20 mouse cellular contexts compared by ENCODE assay signal in genomic region chr3:122359426-122359825, GRCm38 (mm10).
A peak's percentile ranks its signal among the peaks of the same experiment; 100 is the strongest.
DNase-seq lines count a peak whose midpoint lies in the region; ATAC-seq lines count a peak whose summit lies in the region.
"Had no signal": no experiment of that assay in that cellular context is flagged by ENCODE, and none has a peak within 500 bp of the region (broad histone marks: within the 10 kb centered on the region; RNA-seq: fewer than 3 reads in every experiment).

No protein-coding gene starts in this region.

- no peaks in the 10 kb centered on the region for H3K36me3 ChIP-seq in heart, embryonic 11.5 days (ENCODE audit: control insufficient read depth, insufficient read depth, low read length)
- H3K36me3 ChIP-seq: embryonic facial prominence, embryonic 12.5 days; forebrain, embryonic 12.5 days; heart, embryonic 12.5 days had no signal

- intact Hi-C loops in left cerebral cortex, postnatal 14 days (cut with DNase I), result no loop called here

- no peak overlapping the region for H3K27ac ChIP-seq in heart, embryonic 11.5 days (ENCODE audit: low read depth, low read length)
- H3K27ac ChIP-seq: embryonic facial prominence, embryonic 12.5 days; forebrain, embryonic 12.5 days; heart, adult 2 months had no signal

- H3K9ac ChIP-seq in heart, embryonic 11.5 days (ENCODE audit: low read depth, low read length), result no peak overlapping the region
- H3K9ac ChIP-seq: embryonic facial prominence, embryonic 12.5 days; forebrain, embryonic 12.5 days; forebrain, postnatal 0 days; heart, embryonic 12.5 days had no signal

- no peak overlapping the region for H3K4me2 ChIP-seq in heart, embryonic 11.5 days
- H3K4me2 ChIP-seq: embryonic facial prominence, embryonic 12.5 days; forebrain, embryonic 12.5 days; heart, embryonic 12.5 days had no signal

- no peaks in the 10 kb centered on the region for H3K9me3 ChIP-seq in heart, embryonic 11.5 days (replicated peaks; ENCODE audit: control insufficient read depth, low read length)
- H3K9me3 ChIP-seq: embryonic facial prominence, embryonic 12.5 days; forebrain, embryonic 12.5 days; heart, embryonic 12.5 days had no signal

- no peak for ATAC-seq in heart, embryonic 11.5 days (replicated peaks; ENCODE audit: insufficient number of reproducible peaks, low FRiP score, low TSS enrichment)
- ATAC-seq in megakaryocyte, adult 5-6 weeks (ENCODE audit: poor library complexity, severe bottlenecking), result no peak
- ATAC-seq: forebrain, postnatal 0 days; hindbrain, embryonic 16.5 days had no signal

- DNase-seq in left cerebral cortex, postnatal 14 days (ENCODE audit: low spot score in 2 of 2), result peak; percentile 16 to 39
- no peak for DNase-seq in left cerebral cortex, adult 18-20 months (ENCODE audit: low spot score in 2 of 2)
- DNase-seq in brain, adult 2 months (ENCODE audit: low read depth, low spot score), result peak; percentile 50
- DNase-seq in forelimb bud, embryonic 11.5 days (ENCODE audit: low read depth, low spot score), result peak; percentile 50
- peak; percentile 39 for DNase-seq in retina, embryonic 14.5 days (ENCODE audit: low spot score)
- DNase-seq: adrenal gland, adult 8-10 months; adrenal gland, postnatal 36 days; cerebellum, adult 18-20 months; cerebellum, adult 9-11 months; cerebellum, postnatal 36 days; forebrain, postnatal 0 days; gastrocnemius, postnatal 10 days; heart, adult 2 months; kidney, adult 11 months had no signal

- H3K27me3 ChIP-seq in heart, embryonic 11.5 days (ENCODE audit: control insufficient read depth, insufficient read depth, low read length), result 0 out of 2 replicates have a peak, but pooled peaks cover 6% of the 10 kb centered on the region
- H3K27me3 ChIP-seq: embryonic facial prominence, embryonic 12.5 days; forebrain, embryonic 12.5 days had no signal

- WGBS in heart, embryonic 11.5 days (ENCODE audit: insufficient replicate concordance), result 69% methylated on average over 7 of the region's 7 CpGs

- H3K4me1 ChIP-seq in heart, embryonic 11.5 days (ENCODE audit: control insufficient read depth, insufficient read depth, low read length), result no peaks in the 10 kb centered on the region

- no peak overlapping the region for H3K4me3 ChIP-seq in heart, embryonic 11.5 days (ENCODE audit: low read depth, low read length)
- H3K4me3 ChIP-seq: embryonic facial prominence, embryonic 12.5 days; forebrain, embryonic 12.5 days; heart, adult 2 months; heart, embryonic 12.5 days had no signal

Comparison
In these comparisons a context has a peak if more than half of its experiments do, and no peak if none do; other contexts are left out.
1. DNase-seq: peak in left cerebral cortex, postnatal 14 days (2 of 2), brain, adult 2 months (single experiment), forelimb bud, embryonic 11.5 days (single experiment) and retina, embryonic 14.5 days (single experiment); none in left cerebral cortex, adult 18-20 months (0 of 2).